Mouse (Mus musculus): ENCODE measurements around the gene Pdilt.

DNA sequence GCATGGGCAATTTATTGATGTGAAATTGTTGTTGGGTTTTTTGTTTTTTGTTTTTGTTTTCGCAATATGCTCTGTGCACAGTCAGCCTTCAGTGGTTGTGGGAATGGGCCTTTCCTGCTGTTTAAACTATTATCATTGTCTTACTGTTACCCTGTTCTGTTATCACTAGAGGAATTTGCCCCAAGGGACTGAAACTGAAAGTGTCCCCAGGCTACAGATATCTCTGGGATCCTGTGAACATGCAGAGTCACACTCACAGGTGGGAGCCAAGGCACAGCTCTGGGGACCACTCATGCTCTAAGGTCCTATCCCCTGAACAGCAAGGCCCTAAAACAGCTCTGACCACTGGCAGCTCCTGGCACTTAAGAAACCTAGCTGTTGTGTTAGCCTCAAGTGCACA lies 3.8 kb upstream of the Pdilt start:
- TF ChIP-seq CTCF (IDR thresholded peaks at IDR 0.05; ENCODE audit: low read depth) (no peak), EP300 (IDR thresholded peaks at IDR 0.05; ENCODE audit: low read depth) (no peak)
